8 mouse cellular contexts compared by ENCODE assay signal in the genomic region with DNA sequence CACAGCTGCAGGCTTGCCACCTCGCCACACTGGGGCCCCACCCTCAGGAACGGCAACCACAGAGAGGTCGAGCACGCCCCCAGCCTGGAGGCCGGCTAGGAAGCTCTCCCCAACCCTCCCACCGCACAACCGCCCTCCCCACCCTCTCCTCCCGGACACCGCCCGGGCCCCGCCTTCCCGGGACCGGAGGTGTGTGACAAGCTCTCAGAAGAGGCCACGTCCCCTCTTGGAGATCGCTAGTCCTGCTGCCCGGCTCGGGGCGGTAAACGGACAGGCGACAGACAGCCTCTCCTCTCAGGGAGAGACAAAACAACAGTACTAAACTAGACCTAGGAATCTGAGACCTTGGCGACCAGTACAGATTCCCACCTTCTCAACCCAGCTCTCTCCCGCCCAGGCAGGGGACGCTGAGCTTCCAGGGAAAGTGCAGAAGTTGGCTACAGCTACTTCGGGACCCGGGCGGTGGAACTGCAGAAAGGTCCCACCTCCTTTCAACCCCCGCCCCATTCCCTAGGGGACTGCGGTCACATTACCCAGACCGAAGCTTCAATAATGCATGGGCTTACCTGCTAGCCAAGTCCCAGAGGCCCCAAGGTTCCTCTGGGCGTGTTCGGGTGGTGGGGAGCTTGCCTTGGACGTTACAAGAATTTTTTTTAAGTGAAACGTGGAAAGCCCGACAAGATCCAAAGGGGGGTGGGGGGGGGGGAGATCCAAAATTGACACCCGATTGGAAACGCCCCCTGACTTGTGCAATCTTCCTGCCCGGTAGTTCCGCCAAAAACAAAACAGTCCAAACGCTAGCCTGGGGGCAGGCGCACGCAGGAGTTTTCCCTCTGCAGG. TPM values are rescaled to one million over a fixed set of nuclear protein-coding genes. Genes with fewer than 3 reads are reported as not detected.
DNase-seq lines count a peak whose midpoint lies in the region; ATAC-seq and TF ChIP-seq lines count a peak whose summit lies in the region.

No protein-coding gene starts in this region.

- peaks cover 48% of the 10 kb centered on the region for H3K4me1 ChIP-seq in G1E (ENCODE audit: insufficient read depth, low read depth, low read length)
- H3K4me1 ChIP-seq in heart, embryonic 16.5 days (ENCODE audit: control insufficient read depth, insufficient read depth, low read length) = peaks cover 13% of the 10 kb centered on the region

- peak; percentile 90 for ATAC-seq in G1E (ENCODE audit: extremely low read depth, insufficient number of reproducible peaks, low FRiP score, poor library complexity, severe bottlenecking)
- peak; percentile 39; the same call in 1 of the 2 replicates for ATAC-seq in erythroblast, adult 5-6 weeks (replicated peaks; ENCODE audit: low FRiP score, poor library complexity, severe bottlenecking)
- ATAC-seq in heart, embryonic 16.5 days (replicated peaks; ENCODE audit: extremely low read depth, insufficient read depth, low FRiP score) = peak; percentile 77
- peak; percentile 69 for ATAC-seq in megakaryocyte progenitor cell, adult 5-6 weeks (replicated peaks; ENCODE audit: poor library complexity)

- H3K9ac ChIP-seq in heart, embryonic 16.5 days (ENCODE audit: low read length) = peak overlapping the region; percentile 95

- under 1% methylated on average over 40 of the region's 41 CpGs for WGBS in heart, embryonic 16.5 days

- H3K27me3 ChIP-seq in G1E (ENCODE audit: insufficient read depth, low read length) = no peaks in the 10 kb centered on the region
- H3K27me3 ChIP-seq in heart, embryonic 16.5 days (ENCODE audit: control insufficient read depth, insufficient read depth, low read length) = no peaks in the 10 kb centered on the region

- H3K4me3 ChIP-seq in G1E (ENCODE audit: low read depth, low read length) = peak overlapping the region; percentile 82
- H3K4me3 ChIP-seq in heart, embryonic 16.5 days (ENCODE audit: low read length) = peak overlapping the region; percentile 63

- no peaks in the 10 kb centered on the region for H3K9me3 ChIP-seq in G1E (replicated peaks)
- H3K9me3 ChIP-seq in heart, embryonic 16.5 days (replicated peaks; ENCODE audit: control insufficient read depth, low read length) = no peaks in the 10 kb centered on the region

- no peak for TF ChIP-seq CTCF in G1E (IDR thresholded peaks at IDR 0.05; ENCODE audit: low read depth, low read length)

- H3K36me3 ChIP-seq in G1E (replicated peaks) = peaks cover 12% of the 10 kb centered on the region
- H3K36me3 ChIP-seq in heart, embryonic 16.5 days (ENCODE audit: control insufficient read depth, insufficient read depth) = no peaks in the 10 kb centered on the region

- H3K27ac ChIP-seq in heart, embryonic 16.5 days (ENCODE audit: low read length) = peak overlapping the region; percentile 97

- peak; percentile 92 for DNase-seq in G1E (ENCODE audit: low spot score)
- DNase-seq in brain, adult 2 months (ENCODE audit: low read depth, low spot score) = peak; percentile 61
- DNase-seq in kidney, postnatal 25 days = peak; percentile 71 to 89
- DNase-seq in spleen, adult 12 weeks (ENCODE audit: low spot score) = peak; percentile 37
- DNase-seq in left cerebral cortex, postnatal 14 days (ENCODE audit: low spot score in 2 of 2) = no peak

- peak overlapping the region; percentile 95 for H3K4me2 ChIP-seq in heart, embryonic 16.5 days (ENCODE audit: low read depth, low read length)

- intact Hi-C loops in left cerebral cortex, postnatal 14 days (cut with DNase I) = loop anchor here (5.0 kb wide), 1 partner anchor 49 kb away; no protein-coding TSS in a partner anchor

RNA-seq across cellular contexts. Expression of a gene that starts 0.8 kb away (rescaled TPM):
- total RNA-seq in G1E (2014; fragmentation: Nextera tagmentation) (115 and 132 TPM in 2 replicates), G1E (2017) (64.6 and 71.5 TPM in 2 replicates)
- polyA plus RNA-seq in G1E (2012) = 6.1 and 9.4 TPM in 2 replicates
- total RNA-seq in erythroblast, adult 5-6 weeks (2015; ENCODE audit: low replicate concordance) = 25.5 and 40.7 TPM in 2 replicates
- total RNA-seq in erythroblast, adult 5-6 weeks (2017; ENCODE audit: low replicate concordance) = 46.3 and 46.7 TPM in 2 replicates
- 65.7 and 66.8 TPM in 2 replicates for polyA plus RNA-seq in heart, embryonic 16.5 days (2015; fragmentation: Nextera tagmentation; extraction: Ambion mirVana)
- total RNA-seq in megakaryocyte progenitor cell, adult 5-6 weeks (2015) = 25.6 and 28.2 TPM in 2 replicates
- total RNA-seq in megakaryocyte progenitor cell, adult 5-6 weeks (2017) = 17.2 and 24.2 TPM in 2 replicates
- total RNA-seq in left cerebral cortex, postnatal 14 days (2021) = 10 to 100 TPM; 47.9 to 50.3 TPM

Comparison
In these comparisons a context has a peak if more than half of its experiments do, and no peak if none do; other contexts are left out.
1. ATAC-seq: peak in every context shown above with its lines; median percentile 90 in G1E; 77 in heart, embryonic 16.5 days; 69 in megakaryocyte progenitor cell, adult 5-6 weeks; 39 in erythroblast, adult 5-6 weeks.
2. DNase-seq: peak in G1E (single experiment), brain, adult 2 months (single experiment), kidney, postnatal 25 days (2 of 2) and spleen, adult 12 weeks (single experiment); none in left cerebral cortex, postnatal 14 days (0 of 2).